Mouse (Mus musculus) kidney, adult 2 months (tissue): Measurements from ENCODE around the gene Zbtb20. TPM values are rescaled to one million over a fixed set of nuclear protein-coding genes. Genes with fewer than 3 reads are reported as not detected.

Experiments
- DNase-seq: peaks from one replicate; pipeline ENCODE4 v3.0.0; 2021
- H3K27ac ChIP-seq: fragments of 200-500 bp; 2 replicates; pipeline ENCODE4 v1.5.1; 2012; ENCODE audit warnings: low read depth, low read length, control low read depth, inconsistent platforms; ENCODE audit not compliant: insufficient read depth
- H3K27me3 ChIP-seq: fragments of 200-500 bp; replicated peaks from 2 replicates; pipeline ENCODE4 v1.6.1; 2012; ENCODE audit warnings: mild to moderate bottlenecking, moderate library complexity, low read length, inconsistent platforms; ENCODE audit not compliant: control insufficient read depth, insufficient read depth
- H3K36me3 ChIP-seq: fragments of 200-500 bp; 2 replicates; pipeline ENCODE4 v1.6.1; 2012; ENCODE audit warnings: mild to moderate bottlenecking, moderate library complexity, low read length, inconsistent platforms; ENCODE audit not compliant: control insufficient read depth, insufficient read depth
- H3K4me1 ChIP-seq: fragments of 200-500 bp; 2 replicates; pipeline ENCODE4 v1.6.1; 2011; ENCODE audit warnings: low read length; ENCODE audit not compliant: control insufficient read depth, insufficient read depth
- H3K4me3 ChIP-seq: fragments of 200-500 bp; 2 replicates; pipeline ENCODE4 v1.5.1; 2011; ENCODE audit warnings: mild to moderate bottlenecking, low read depth, low read length, control low read depth; ENCODE audit not compliant: insufficient read depth
- CTCF ChIP-seq: fragments of 200-500 bp; conservative IDR thresholded peaks from 2 replicates; pipeline ENCODE4 v1.5.1; 2011; ENCODE audit warnings: low read depth, mild to moderate bottlenecking, control low read depth, low read length, moderate library complexity, mixed read lengths; ENCODE audit not compliant: insufficient read depth, insufficient read length
- POLR2A ChIP-seq: fragments of 200-500 bp; IDR thresholded peaks from one replicate; pipeline ENCODE4 v1.6.1; 2011; ENCODE audit warnings: low read depth, low read length, control low read depth
- WGBS: fragments of 180-500 bp; shearing (Covaris S2); methylation state at CpG from one replicate; pipeline ENCODE4 v1.1.7; 2018; 5-methylcytosine and 5-hydroxymethylcytosine counted together
- polyA plus RNA-seq: library from polyadenylated mRNA; depleted of rRNA; stranded (reverse); fragments of >200 nt; gene quantifications from 2 replicates; pipeline ENCODE4 v1.2.3, GENCODE M21; 2012

The Zbtb20 gene
- polyA plus RNA-seq, 1 experiment: 25.1 TPM

GRCm38 (mm10) chr16:43193631-43194239, 318.1 kb downstream of the Zbtb20 start:
- H3K27ac ChIP-seq: no peak overlapping the region
- 86% methylated on average over 6 of the region's 6 CpGs for WGBS
- H3K36me3 ChIP-seq: no peaks in the 10 kb centered on the region
- H3K4me3 ChIP-seq: no peak overlapping the region
- no peaks in the 10 kb centered on the region for H3K27me3 ChIP-seq
- TF ChIP-seq POLR2A (no peak), CTCF (no peak)
- H3K4me1 ChIP-seq: no peaks in the 10 kb centered on the region; the same call in 1 of the 2 replicates
- DNase-seq: no peak

DNA sequence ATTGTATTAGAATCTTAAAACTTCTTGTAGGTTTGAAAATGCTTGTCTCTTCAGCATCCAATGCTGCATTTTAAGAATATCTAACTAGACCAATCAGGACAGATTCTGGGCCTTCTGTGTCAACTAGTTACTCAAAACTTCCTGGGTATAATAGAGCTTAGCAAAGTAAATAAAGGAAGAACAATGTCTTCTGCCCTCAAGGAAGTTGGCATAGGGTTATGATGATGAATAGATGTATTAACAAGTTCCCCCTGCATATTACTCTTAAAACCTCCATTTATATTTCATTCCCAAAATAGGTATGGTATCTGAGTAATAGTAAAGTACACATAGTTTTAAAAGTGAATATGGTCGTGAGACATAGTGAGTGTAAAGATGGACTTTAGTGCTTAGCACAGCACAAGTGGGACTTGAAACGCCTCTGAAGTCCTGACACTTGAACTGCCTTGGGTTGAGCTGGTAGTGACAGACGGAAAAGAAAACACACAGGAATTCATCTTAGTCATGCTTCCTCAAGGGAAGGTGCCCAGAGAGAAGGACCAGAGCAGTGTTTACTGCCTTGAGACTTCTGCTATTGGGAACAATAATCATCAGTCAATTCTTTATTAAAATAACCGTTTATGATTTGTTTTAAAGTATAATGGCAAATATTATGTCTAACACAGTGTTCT, 341.8 kb downstream of the Zbtb20 start:
- peaks cover 2% of the 10 kb centered on the region; the same call in 1 of the 2 replicates for H3K4me1 ChIP-seq
- TF ChIP-seq CTCF (no peak), POLR2A (no peak)
- no peaks in the 10 kb centered on the region for H3K27me3 ChIP-seq
- no peak overlapping the region for H3K4me3 ChIP-seq
- DNase-seq: no peak
- 62% methylated on average over 4 of the region's 4 CpGs for WGBS
- no peaks in the 10 kb centered on the region for H3K36me3 ChIP-seq
- no peak overlapping the region for H3K27ac ChIP-seq

DNA sequence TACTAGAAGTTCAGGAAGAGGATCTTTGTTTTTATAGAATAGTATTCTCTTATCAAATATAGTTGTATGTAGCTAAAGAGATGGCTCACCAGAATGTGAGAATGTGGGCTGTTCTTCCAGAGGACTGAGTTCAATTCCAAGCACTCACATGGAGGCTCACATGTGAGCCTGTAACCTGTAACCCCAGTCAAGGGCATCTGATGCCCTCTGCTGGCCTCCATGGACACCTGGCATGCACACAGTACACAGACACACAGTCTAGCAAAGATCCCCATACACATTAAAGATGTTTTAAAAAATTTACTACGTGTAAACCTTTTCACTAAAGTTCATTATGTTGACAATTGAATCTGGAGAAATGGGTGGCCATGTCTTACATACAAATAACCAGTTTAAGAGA, 343.7 kb downstream of the Zbtb20 start:
- DNase-seq: no peak
- TF ChIP-seq CTCF (peak; percentile 27; the same call in 1 of the 2 replicates), POLR2A (no peak)
- no peak overlapping the region for H3K4me3 ChIP-seq
- no peak overlapping the region for H3K27ac ChIP-seq
- no peaks in the 10 kb centered on the region for H3K36me3 ChIP-seq
- no peaks in the 10 kb centered on the region for H3K27me3 ChIP-seq
- WGBS: 98% methylated on average over 1 of the region's 1 CpGs
- peaks cover 2% of the 10 kb centered on the region; the same call in 1 of the 2 replicates for H3K4me1 ChIP-seq

- H3K27ac ChIP-seq: no peak overlapping the region
- 77% methylated on average over 4 of the region's 4 CpGs for WGBS
- no peaks in the 10 kb centered on the region for H3K36me3 ChIP-seq
- DNase-seq: no peak
- no peak for TF ChIP-seq CTCF
- TF ChIP-seq POLR2A: no peak
- no peaks in the 10 kb centered on the region for H3K27me3 ChIP-seq
- H3K4me3 ChIP-seq: no peak overlapping the region
- no peaks in the 10 kb centered on the region for H3K4me1 ChIP-seq
Observed at GRCm38 (mm10) chr16:43221313-43221712, 345.6 kb downstream of the Zbtb20 start.

- no peaks in the 10 kb centered on the region for H3K27me3 ChIP-seq
- H3K27ac ChIP-seq: no peak overlapping the region
- no peak overlapping the region for H3K4me3 ChIP-seq
- no peak for DNase-seq
- no peak for TF ChIP-seq CTCF
- 53% methylated on average over 4 of the region's 4 CpGs for WGBS
- H3K36me3 ChIP-seq: no peaks in the 10 kb centered on the region
- H3K4me1 ChIP-seq: peaks cover 6% of the 10 kb centered on the region
Observed at GRCm38 (mm10) chr16:43230253-43230652, 354.6 kb downstream of the Zbtb20 start.

- DNase-seq: peak; percentile 64
- Histone ChIP-seq H3K36me3 (no peaks in the 10 kb centered on the region), H3K4me3 (no peak overlapping the region), H3K27me3 (no peaks in the 10 kb centered on the region), H3K27ac (no peak overlapping the region), H3K4me1 (peaks cover 7% of the 10 kb centered on the region)
- no peak for TF ChIP-seq POLR2A
- TF ChIP-seq CTCF: no peak
Observed at GRCm38 (mm10) chr16:43234249-43234648, 358.6 kb downstream of the Zbtb20 start.

DNA sequence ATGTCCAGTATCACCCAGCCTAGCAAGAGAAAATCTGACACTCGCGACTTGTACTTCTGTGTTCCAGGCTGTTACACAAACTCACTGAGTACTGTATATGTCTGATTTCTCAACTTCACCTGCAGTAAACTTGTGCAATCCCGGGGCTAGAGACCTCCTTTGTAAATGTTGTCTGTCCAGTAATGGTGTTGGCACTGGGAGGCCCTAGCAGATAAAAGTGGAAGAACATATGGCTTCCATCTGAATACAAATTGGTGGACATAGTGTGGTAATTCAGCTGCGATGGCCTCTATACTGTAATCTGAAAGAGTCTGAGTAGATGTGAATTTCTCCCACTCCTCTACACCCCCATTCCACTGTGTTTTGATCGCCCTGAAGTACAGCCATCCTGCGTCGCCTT, 359.6 kb downstream of the Zbtb20 start:
- Histone ChIP-seq H3K27me3 (no peaks in the 10 kb centered on the region), H3K36me3 (no peaks in the 10 kb centered on the region), H3K4me3 (peak overlapping the region; percentile 60), H3K27ac (peak overlapping the region; percentile 94), H3K4me1 (peaks cover 7% of the 10 kb centered on the region)
- no peak for TF ChIP-seq POLR2A
- DNase-seq: peak; percentile 56
- WGBS: 36% methylated on average over 7 of the region's 7 CpGs
